ENCODE assay signal across 10 mouse cellular contexts in genomic region chr16:55893410-55894107, GRCm38 (mm10). TPM values are rescaled to one million over a fixed set of nuclear protein-coding genes. Genes with fewer than 3 reads are reported as not detected.
A peak's percentile ranks its signal among the peaks of the same experiment; 100 is the strongest.
DNase-seq lines count a peak whose midpoint lies in the region; ATAC-seq and TF ChIP-seq lines count a peak whose summit lies in the region.
"Had no signal": no experiment of that assay in that cellular context is flagged by ENCODE, and none has a peak within 500 bp of the region (broad histone marks: within the 10 kb centered on the region; RNA-seq: fewer than 3 reads in every experiment).

No protein-coding gene starts in this region.

- H3K9me3 ChIP-seq in forebrain, embryonic 12.5 days, result no peaks in the 10 kb centered on the region
- no peaks in the 10 kb centered on the region for H3K9me3 ChIP-seq in forebrain, embryonic 16.5 days (ENCODE audit: control insufficient read depth, low read length)
- no peaks in the 10 kb centered on the region for H3K9me3 ChIP-seq in lung, postnatal 0 days (ENCODE audit: low read length)
- H3K9me3 ChIP-seq in intestine, postnatal 0 days (ENCODE audit: control insufficient read depth), result no peaks in the 10 kb centered on the region
- no peaks in the 10 kb centered on the region for H3K9me3 ChIP-seq in midbrain, embryonic 14.5 days (ENCODE audit: control insufficient read depth, low read length)
- H3K9me3 ChIP-seq: limb, embryonic 12.5 days had no signal

- H3K4me1 ChIP-seq in forebrain, embryonic 12.5 days, result peaks cover 12% of the 10 kb centered on the region
- peaks cover 13% of the 10 kb centered on the region for H3K4me1 ChIP-seq in forebrain, embryonic 16.5 days (replicated peaks; ENCODE audit: control insufficient read depth, insufficient read depth, low read length)
- 0 out of 2 replicates have a peak, but pooled peaks cover 4% of the 10 kb centered on the region for H3K4me1 ChIP-seq in lung, postnatal 0 days (ENCODE audit: insufficient read depth, low read depth, low read length)
- no peaks in the 10 kb centered on the region for H3K4me1 ChIP-seq in intestine, postnatal 0 days (replicated peaks; ENCODE audit: control insufficient read depth, insufficient read depth, low read length)
- H3K4me1 ChIP-seq in midbrain, embryonic 14.5 days (ENCODE audit: control insufficient read depth, insufficient read depth, low read length), result peaks cover 12% of the 10 kb centered on the region

- no peak for ATAC-seq in forebrain, embryonic 12.5 days (ENCODE audit: low FRiP score)
- ATAC-seq in forebrain, embryonic 16.5 days, result no peak
- ATAC-seq in lung, postnatal 0 days, result no peak
- peak; percentile 58 for ATAC-seq in intestine, postnatal 0 days
- ATAC-seq in midbrain, embryonic 14.5 days (ENCODE audit: low FRiP score, low TSS enrichment), result no peak

- H3K36me3 ChIP-seq in forebrain, embryonic 12.5 days (replicated peaks), result peaks cover 14% of the 10 kb centered on the region; the same call in 1 of the 2 replicates
- H3K36me3 ChIP-seq in forebrain, embryonic 16.5 days (ENCODE audit: control insufficient read depth, insufficient read depth), result peaks cover 3% of the 10 kb centered on the region; the same call in 1 of the 2 replicates
- H3K36me3 ChIP-seq in lung, postnatal 0 days (ENCODE audit: insufficient read depth, low read length), result no peaks in the 10 kb centered on the region
- no peaks in the 10 kb centered on the region for H3K36me3 ChIP-seq in intestine, postnatal 0 days (ENCODE audit: control insufficient read depth, insufficient read depth)
- peaks cover 10% of the 10 kb centered on the region for H3K36me3 ChIP-seq in midbrain, embryonic 14.5 days (ENCODE audit: control insufficient read depth, insufficient read depth, low read length)

- WGBS in forebrain, embryonic 12.5 days, result 88% methylated on average over 8 of the region's 8 CpGs
- 90% methylated on average over 8 of the region's 8 CpGs for WGBS in forebrain, embryonic 16.5 days
- 64% methylated on average over 8 of the region's 8 CpGs for WGBS in lung, postnatal 0 days
- 42% methylated on average over 8 of the region's 8 CpGs for WGBS in intestine, postnatal 0 days
- WGBS in midbrain, embryonic 14.5 days, result 88% methylated on average over 8 of the region's 8 CpGs

- H3K27me3 ChIP-seq in forebrain, embryonic 12.5 days, result no peaks in the 10 kb centered on the region
- H3K27me3 ChIP-seq in forebrain, embryonic 16.5 days (replicated peaks; ENCODE audit: control insufficient read depth, insufficient read depth, low read length), result no peaks in the 10 kb centered on the region
- H3K27me3 ChIP-seq in lung, postnatal 0 days (replicated peaks; ENCODE audit: insufficient read depth, low read length), result no peaks in the 10 kb centered on the region
- H3K27me3 ChIP-seq in intestine, postnatal 0 days (replicated peaks; ENCODE audit: control insufficient read depth, insufficient read depth, low read length), result no peaks in the 10 kb centered on the region
- H3K27me3 ChIP-seq in midbrain, embryonic 14.5 days (ENCODE audit: control insufficient read depth, insufficient read depth, low read length), result no peaks in the 10 kb centered on the region
- H3K27me3 ChIP-seq: limb, embryonic 12.5 days had no signal

- DNase-seq in lung, postnatal 0 days (ENCODE audit: low spot score), result no peak
- DNase-seq in lung, postnatal 10 days, result no peak
- no peak for DNase-seq in midbrain, embryonic 14.5 days
- no peak for DNase-seq in right cerebral cortex, postnatal 4 days
- no peak for DNase-seq in layer of hippocampus, postnatal 25 days (ENCODE audit: extremely low spot score in 1 of 2, low spot score in 1 of 2)
- DNase-seq: heart, postnatal 4 days had no signal

- 0 out of 2 replicates have a peak overlapping the region, but pooled peaks have one; percentile 85 for H3K4me2 ChIP-seq in forebrain, embryonic 12.5 days
- H3K4me2 ChIP-seq in forebrain, embryonic 16.5 days (ENCODE audit: low read length), result no peak overlapping the region
- no peak overlapping the region for H3K4me2 ChIP-seq in lung, postnatal 0 days (replicated peaks; ENCODE audit: low read depth, low read length)
- peak overlapping the region; percentile 85 for H3K4me2 ChIP-seq in intestine, postnatal 0 days (replicated peaks; ENCODE audit: low read depth)
- peak overlapping the region; percentile 82 for H3K4me2 ChIP-seq in midbrain, embryonic 14.5 days (ENCODE audit: low read length)

- TF ChIP-seq CTCF in lung, postnatal 0 days (IDR thresholded peaks at IDR 0.05), result no peak
- TF ChIP-seq CTCF in intestine, postnatal 0 days (IDR thresholded peaks at IDR 0.05; ENCODE audit: low read depth), result no peak

- TF ChIP-seq EP300 in lung, postnatal 0 days (IDR thresholded peaks at IDR 0.05), result no peak

- no peak overlapping the region for H3K4me3 ChIP-seq in forebrain, embryonic 12.5 days (replicated peaks)
- no peak overlapping the region for H3K4me3 ChIP-seq in forebrain, embryonic 16.5 days (replicated peaks; ENCODE audit: low read length)
- no peak overlapping the region for H3K4me3 ChIP-seq in lung, postnatal 0 days (ENCODE audit: low read depth, low read length)
- no peak overlapping the region for H3K4me3 ChIP-seq in intestine, postnatal 0 days (ENCODE audit: low read depth, low read length)
- H3K4me3 ChIP-seq in midbrain, embryonic 14.5 days (replicated peaks; ENCODE audit: low read depth, low read length), result no peak overlapping the region

- no peak overlapping the region for H3K27ac ChIP-seq in forebrain, embryonic 12.5 days
- H3K27ac ChIP-seq in forebrain, embryonic 16.5 days (ENCODE audit: low read length), result no peak overlapping the region
- 0 out of 2 replicates have a peak overlapping the region, but pooled peaks have one; percentile 14 for H3K27ac ChIP-seq in lung, postnatal 0 days (ENCODE audit: low read length)
- H3K27ac ChIP-seq in intestine, postnatal 0 days (ENCODE audit: low read depth, low read length), result peak overlapping the region; percentile 5; the same call in 1 of the 2 replicates
- H3K27ac ChIP-seq in midbrain, embryonic 14.5 days (replicated peaks; ENCODE audit: low read depth, low read length), result no peak overlapping the region
- H3K27ac ChIP-seq: limb, embryonic 12.5 days had no signal

- H3K9ac ChIP-seq in forebrain, embryonic 12.5 days, result no peak overlapping the region
- H3K9ac ChIP-seq in forebrain, embryonic 16.5 days (replicated peaks; ENCODE audit: low read depth, low read length), result no peak overlapping the region
- no peak overlapping the region for H3K9ac ChIP-seq in lung, postnatal 0 days (replicated peaks; ENCODE audit: low read depth)
- H3K9ac ChIP-seq in intestine, postnatal 0 days (ENCODE audit: low read depth, low read length), result no peak overlapping the region
- H3K9ac ChIP-seq in midbrain, embryonic 14.5 days (replicated peaks; ENCODE audit: low read length), result no peak overlapping the region

RNA-seq across cellular contexts. Expression of gene Nxpe3, which starts 1.5 kb away (rescaled TPM):
- 0.87 and 0.93 TPM in 2 replicates for polyA plus RNA-seq in forebrain, embryonic 12.5 days (2016; fragmentation: Nextera tagmentation; extraction: Ambion mirVana)
- polyA plus RNA-seq in forebrain, embryonic 16.5 days (2015; fragmentation: Nextera tagmentation; extraction: Ambion mirVana), result 1.7 and 2.1 TPM in 2 replicates
- polyA plus RNA-seq in lung, postnatal 0 days (2015; fragmentation: Nextera tagmentation; extraction: Ambion mirVana), result 0.47 and 0.71 TPM in 2 replicates
- polyA plus RNA-seq in intestine, postnatal 0 days (2015; fragmentation: Nextera tagmentation; extraction: Ambion mirVana), result 0.72 and 1.0 TPM in 2 replicates
- polyA plus RNA-seq in midbrain, embryonic 14.5 days (2014; fragmentation: Nextera tagmentation; extraction: Ambion mirVana), result 1.6 and 1.7 TPM in 2 replicates
- 10 to 100 TPM; 11.2 to 11.6 TPM for total RNA-seq in layer of hippocampus, postnatal 25 days (2021)

RNA-seq across cellular contexts. Expression of gene Cep97, which starts 41.1 kb away (rescaled TPM):
- polyA plus RNA-seq in forebrain, embryonic 12.5 days (2016; fragmentation: Nextera tagmentation; extraction: Ambion mirVana), result 19.9 and 22.9 TPM in 2 replicates
- 17.5 and 19.4 TPM in 2 replicates for polyA plus RNA-seq in forebrain, embryonic 16.5 days (2015; fragmentation: Nextera tagmentation; extraction: Ambion mirVana)
- polyA plus RNA-seq in lung, postnatal 0 days (2015; fragmentation: Nextera tagmentation; extraction: Ambion mirVana), result 3.8 and 4.0 TPM in 2 replicates
- polyA plus RNA-seq in intestine, postnatal 0 days (2015; fragmentation: Nextera tagmentation; extraction: Ambion mirVana), result 1.5 and 1.9 TPM in 2 replicates
- polyA plus RNA-seq in midbrain, embryonic 14.5 days (2014; fragmentation: Nextera tagmentation; extraction: Ambion mirVana), result 14.5 and 20.8 TPM in 2 replicates
- total RNA-seq in layer of hippocampus, postnatal 25 days (2021), result 10 to 100 TPM; 13.4 to 14.2 TPM

RNA-seq across cellular contexts. Expression of gene Nfkbiz, which starts 54.9 kb away (rescaled TPM):
- polyA plus RNA-seq in forebrain, embryonic 12.5 days (2016; fragmentation: Nextera tagmentation; extraction: Ambion mirVana), result 1.5 and 1.8 TPM in 2 replicates
- 1.3 and 1.6 TPM in 2 replicates for polyA plus RNA-seq in forebrain, embryonic 16.5 days (2015; fragmentation: Nextera tagmentation; extraction: Ambion mirVana)
- 16.0 and 21.5 TPM in 2 replicates for polyA plus RNA-seq in lung, postnatal 0 days (2015; fragmentation: Nextera tagmentation; extraction: Ambion mirVana)
- polyA plus RNA-seq in intestine, postnatal 0 days (2015; fragmentation: Nextera tagmentation; extraction: Ambion mirVana), result 7.8 and 8.8 TPM in 2 replicates
- 1.2 and 1.3 TPM in 2 replicates for polyA plus RNA-seq in midbrain, embryonic 14.5 days (2014; fragmentation: Nextera tagmentation; extraction: Ambion mirVana)
- total RNA-seq in layer of hippocampus, postnatal 25 days (2021), result 1 to 10 TPM; 5.2 to 5.8 TPM

Comparison
In these comparisons a context has a peak if more than half of its experiments do, and no peak if none do; other contexts are left out.
1. H3K4me2 ChIP-seq: peak in forebrain, embryonic 12.5 days (single experiment), intestine, postnatal 0 days (single experiment) and midbrain, embryonic 14.5 days (single experiment); none in forebrain, embryonic 16.5 days (single experiment) and lung, postnatal 0 days (single experiment).
2. H3K27ac ChIP-seq: peak in lung, postnatal 0 days (single experiment) and intestine, postnatal 0 days (single experiment); none in forebrain, embryonic 12.5 days (single experiment), forebrain, embryonic 16.5 days (single experiment) and midbrain, embryonic 14.5 days (single experiment).